Mouse (Mus musculus) CH12.LX (cell line): ENCODE results near the gene Gm28710. TPM values are rescaled to one million over a fixed set of nuclear protein-coding genes. Genes with fewer than 3 reads are reported as not detected.

Experiments used
- DNase-seq: peaks from one replicate; pipeline ENCODE4 v3.0.0-alpha.2; 2013; ENCODE audit errors: extremely low read depth
- H3K27ac ChIP-seq: 2 replicates; pipeline ENCODE4 v1.5.1; 2012; ENCODE audit warnings: low read depth, mild to moderate bottlenecking, control low read depth, moderate library complexity; ENCODE audit not compliant: insufficient read depth
- H3K27me3 ChIP-seq: replicated peaks from 2 replicates; pipeline ENCODE3; 2012; ENCODE audit warnings: inconsistent platforms
- H3K36me3 ChIP-seq, 2 experiments: replicated peaks in 1 of 2; 2 replicates each; pipeline versions ENCODE3 to v1.6.1; 2012; ENCODE audit warnings: inconsistent platforms in 1 of 2, low read length in 1 of 2, mild to moderate bottlenecking in 1 of 2, mixed read lengths in 1 of 2, moderate library complexity in 1 of 2; ENCODE audit not compliant: control insufficient read depth in 1 of 2, insufficient read depth in 1 of 2
- H3K4me1 ChIP-seq, 2 experiments: 2 replicates each; pipeline ENCODE4 v1.6.1; 2012; ENCODE audit warnings: inconsistent platforms in 1 of 2, moderate library complexity in 1 of 2; ENCODE audit not compliant: insufficient read depth in 2 of 2, control insufficient read depth in 1 of 2
- H3K4me2 ChIP-seq: 2 replicates; pipeline ENCODE4 v1.6.1; 2012; ENCODE audit warnings: low read depth, mild to moderate bottlenecking, control low read depth; ENCODE audit not compliant: poor library complexity, insufficient read depth, severe bottlenecking
- H3K4me3 ChIP-seq, 3 experiments: fragments of 150-350 bp in 1 of 3; sonication (generic) in 1 of 3; replicated peaks in 1 of 3; 2 replicates each; pipeline versions ENCODE3 to v1.5.1; 2011 to 2012; ENCODE audit warnings: low read depth in 2 of 3, low read length in 2 of 3, mild to moderate bottlenecking in 2 of 3, moderate library complexity in 2 of 3, control low read depth in 1 of 3, improper control_type of control experiment in 1 of 3, inconsistent platforms in 1 of 3, mixed read lengths in 1 of 3; ENCODE audit not compliant: poor library complexity in 1 of 3
- H3K79me2 ChIP-seq: replicated peaks from 2 replicates; pipeline ENCODE4 v1.6.1; 2012; ENCODE audit warnings: mild to moderate bottlenecking, moderate library complexity; ENCODE audit not compliant: control insufficient read depth, poor library complexity, insufficient read depth, severe bottlenecking; ENCODE audit errors: extremely low read depth
- H3K9ac ChIP-seq: 2 replicates; pipeline ENCODE4 v1.6.1; 2012; ENCODE audit warnings: low read depth, mild to moderate bottlenecking, control low read depth, moderate library complexity; ENCODE audit not compliant: insufficient read depth
- H3K9me3 ChIP-seq: replicated peaks from 2 replicates; pipeline ENCODE3; 2012; ENCODE audit warnings: low read length, inconsistent platforms, mixed read lengths
- ETS1 ChIP-seq: conservative IDR thresholded peaks from 2 replicates; pipeline ENCODE4 v1.6.1; 2012; ENCODE audit warnings: low read depth, mild to moderate bottlenecking, inconsistent platforms, low read length, improper control_type of control experiment, moderate library complexity
- GABPA ChIP-seq: IDR thresholded peaks from 2 replicates; pipeline ENCODE4 v1.6.1; 2012; ENCODE audit warnings: low read depth, low read length, improper control_type of control experiment, inconsistent platforms; ENCODE audit not compliant: insufficient replicate concordance
- JUN ChIP-seq: IDR thresholded peaks from 2 replicates; pipeline ENCODE4 v1.6.1; 2011; ENCODE audit warnings: low read depth, mild to moderate bottlenecking, low read length, improper control_type of control experiment, moderate library complexity; ENCODE audit not compliant: insufficient read depth
- JUND ChIP-seq: conservative IDR thresholded peaks from 2 replicates; pipeline ENCODE4 v1.6.1; 2011; ENCODE audit warnings: low read depth, low read length, improper control_type of control experiment
- MAX ChIP-seq: IDR thresholded peaks from 2 replicates; pipeline ENCODE4 v1.6.1; 2011; ENCODE audit warnings: low read length, improper control_type of control experiment
- MEF2A ChIP-seq: IDR thresholded peaks from 2 replicates; pipeline ENCODE4 v1.6.1; 2014; ENCODE audit warnings: low read depth, mild to moderate bottlenecking, inconsistent platforms, low read length, improper control_type of control experiment, borderline replicate concordance
- MYC ChIP-seq: IDR thresholded peaks from 2 replicates; pipeline ENCODE4 v1.6.1; 2011; ENCODE audit warnings: low read depth, mild to moderate bottlenecking, improper control_type of control experiment, low read length
- NELFE ChIP-seq: IDR thresholded peaks from 2 replicates; pipeline ENCODE4 v1.6.1; 2011; ENCODE audit warnings: low read depth, low read length, improper control_type of control experiment
- NRF1 ChIP-seq: IDR thresholded peaks from 2 replicates; pipeline ENCODE4 v1.6.1; 2014; ENCODE audit warnings: low read depth, mild to moderate bottlenecking, inconsistent platforms, low read length, improper control_type of control experiment, moderate library complexity
- PAX5 ChIP-seq: IDR thresholded peaks from 2 replicates; pipeline ENCODE4 v1.6.1; 2012; ENCODE audit warnings: low read length, inconsistent platforms, mixed read lengths
- POLR2A ChIP-seq: IDR thresholded peaks from 2 replicates; pipeline ENCODE4 v1.6.1; 2011; ENCODE audit warnings: low read depth, mild to moderate bottlenecking, improper control_type of control experiment, low read length
- RAD21 ChIP-seq: IDR thresholded peaks from 2 replicates; pipeline ENCODE4 v1.6.1; 2011; ENCODE audit warnings: low read depth, mild to moderate bottlenecking, low read length, improper control_type of control experiment, moderate library complexity
- SIN3A ChIP-seq: IDR thresholded peaks from 2 replicates; pipeline ENCODE4 v1.6.1; 2012; ENCODE audit warnings: low read length, improper control_type of control experiment, inconsistent platforms
- UBTF ChIP-seq: IDR thresholded peaks from 2 replicates; pipeline ENCODE4 v1.6.1; 2012; ENCODE audit warnings: low read depth, mild to moderate bottlenecking, inconsistent platforms, low read length, improper control_type of control experiment, moderate library complexity
- USF1 ChIP-seq: IDR thresholded peaks from 2 replicates; pipeline ENCODE4 v1.6.1; 2014; ENCODE audit warnings: low read depth, mild to moderate bottlenecking, inconsistent platforms, low read length, improper control_type of control experiment
- USF2 ChIP-seq: conservative IDR thresholded peaks from 2 replicates; pipeline ENCODE4 v1.6.1; 2011; ENCODE audit warnings: low read depth, low read length, improper control_type of control experiment
- ZC3H11A ChIP-seq: IDR thresholded peaks from 2 replicates; pipeline ENCODE4 v1.6.1; 2012; ENCODE audit warnings: low read depth, mild to moderate bottlenecking, inconsistent platforms, low read length, improper control_type of control experiment
- ZNF384 ChIP-seq: IDR thresholded peaks from 2 replicates; pipeline ENCODE4 v1.6.1; 2012; ENCODE audit warnings: low read depth, low read length, improper control_type of control experiment, inconsistent platforms
- dilution Hi-C: fragments of 300-500 bp; cut with MboI; formaldehyde crosslinking; loops from 2 replicates; pipeline ENCODE4 v1.14.3; 2020; ENCODE audit warnings: low sequenced_read_pairs; ENCODE audit not compliant: extremely low pct_unique_long_range_greater_than_20kb, extremely low pct_ligation_motif_present
- in situ Hi-C: fragments of 300-500 bp; cut with MboI; formaldehyde crosslinking; loops from 3 replicates; pipeline ENCODE4 v1.14.3; 2019; ENCODE audit warnings: low sequenced_read_pairs, low pct_ligation_motif_present, low pct_unique_long_range_greater_than_20kb, mixed read lengths
- polyA plus RNA-seq: library from polyadenylated mRNA; unstranded; fragments of >175 nt; gene quantifications from 2 replicates; pipeline ENCODE4 v1.2.1, GENCODE M21; 2012; ENCODE audit warnings: low read depth; ENCODE audit not compliant: insufficient read length
- total RNA-seq, 2 experiments: library from RNA; depleted of rRNA; stranded (reverse); fragments of 300-350 nt in 1 of 2; fragments of >200 nt in 1 of 2; gene quantifications; 2 replicates each; pipeline ENCODE4 v1.2.3; 2012 to 2014

Gene Gm28710
- total RNA-seq (2012; rRNA removed) (not detected in 2 replicates), total RNA-seq (2014; rRNA removed) (not detected in 2 replicates), polyA plus RNA-seq (not detected in 2 replicates)

- Histone ChIP-seq H3K9ac (no peak within 1 kb of the TSS), H3K27ac (no peak within 1 kb of the TSS), H3K27me3 (no peaks in the 10 kb centered on the region), H3K4me2 (no peak within 1 kb of the TSS), H3K79me2 (no peaks in the 10 kb centered on the region), H3K36me3 (no peaks in the 10 kb centered on the region), H3K9me3 (no peaks in the 10 kb centered on the region), H3K4me3 (no peak within 1 kb of the TSS), H3K4me1 (no peaks in the 10 kb centered on the region)
- in situ Hi-C loops (no loop called here), dilution Hi-C loops (no loop called here)
- DNase-seq = no peak
- no peak for TF ChIP-seq ETS1
- no peak for TF ChIP-seq USF2
- TF ChIP-seq ZNF384 = no peak
- TF ChIP-seq MEF2A = no peak
- no peak for TF ChIP-seq JUN
- no peak for TF ChIP-seq RAD21
- TF ChIP-seq MYC = no peak
- no peak for TF ChIP-seq SIN3A
- TF ChIP-seq ZC3H11A = no peak
- no peak for TF ChIP-seq GABPA
- TF ChIP-seq USF1 = no peak
- no peak for TF ChIP-seq JUND
- no peak for TF ChIP-seq NRF1
- TF ChIP-seq UBTF = no peak
- no peak for TF ChIP-seq POLR2A
- TF ChIP-seq NELFE = no peak
- TF ChIP-seq, all 38 proteins: peak for 0
These were observed at the start of gene Gm28710 for GRCm38 (mm10) chr5:16791243-16791860. Gene Gm28710 (plus strand): TSS chr5:16791810.

- dilution Hi-C loops = no loop called here
- in situ Hi-C loops = no loop called here
These were observed 14.4 kb upstream of the Gm28710 start for GRCm38 (mm10) chr5:16777176-16777575.

More at GRCm38 (mm10) chr5:16777176-16777575, 14.4 kb upstream of the Gm28710 start:
- DNase-seq = no peak
- TF ChIP-seq JUND (no peak), JUN (no peak), MAX (no peak), ZC3H11A (no peak), PAX5 (no peak)
- Histone ChIP-seq H3K4me3 (no peak overlapping the region), H3K79me2 (no peaks in the 10 kb centered on the region), H3K27me3 (no peaks in the 10 kb centered on the region), H3K36me3 (no peaks in the 10 kb centered on the region), H3K4me1 (no peaks in the 10 kb centered on the region), H3K9ac (no peak overlapping the region), H3K9me3 (no peaks in the 10 kb centered on the region), H3K27ac (no peak overlapping the region), H3K4me2 (no peak overlapping the region)
